Comparison of ENCODE assay signal across 9 mouse cellular contexts in genomic region chr14:32896896-32897295, GRCm38 (mm10). TPM values are rescaled to one million over a fixed set of nuclear protein-coding genes. Genes with fewer than 3 reads are reported as not detected.
A peak's percentile ranks its signal among the peaks of the same experiment; 100 is the strongest.
DNase-seq lines count a peak whose midpoint lies in the region; ATAC-seq and TF ChIP-seq lines count a peak whose summit lies in the region.
"Had no signal": no experiment of that assay in that cellular context is flagged by ENCODE, and none has a peak within 500 bp of the region (broad histone marks: within the 10 kb centered on the region; RNA-seq: fewer than 3 reads in every experiment).

No protein-coding gene starts in this region.

- 90% methylated on average over 2 of the region's 2 CpGs for WGBS in intestine, postnatal 0 days

- H3K36me3 ChIP-seq in intestine, postnatal 0 days (ENCODE audit: control insufficient read depth, insufficient read depth): no peaks in the 10 kb centered on the region
- H3K36me3 ChIP-seq: liver, embryonic 13.5 days had no signal

- no peak for ATAC-seq in cerebellum, adult (ENCODE audit: insufficient number of reproducible peaks, low FRiP score, low TSS enrichment)
- ATAC-seq in intestine, postnatal 0 days: no peak

- peak; percentile 12 for DNase-seq in cerebellum, adult 11 months
- peak; percentile 82 for DNase-seq in adrenal gland, postnatal 10 days
- DNase-seq in gastrocnemius, postnatal 14 days: peak; percentile 85
- peak; percentile 18 to 21 for DNase-seq in left cerebral cortex, postnatal 36 days (ENCODE audit: low spot score in 2 of 2)
- DNase-seq in right cerebral cortex, postnatal 36 days (ENCODE audit: low spot score in 2 of 2): peak; percentile 28 to 46
- DNase-seq in thymus, postnatal 25 days: no peak
- DNase-seq: liver, embryonic 13.5 days had no signal

- no peak overlapping the region for H3K4me3 ChIP-seq in intestine, postnatal 0 days (ENCODE audit: low read depth, low read length)
- H3K4me3 ChIP-seq: liver, embryonic 13.5 days had no signal

- no peaks in the 10 kb centered on the region for H3K4me1 ChIP-seq in intestine, postnatal 0 days (replicated peaks; ENCODE audit: control insufficient read depth, insufficient read depth, low read length)

- intact Hi-C loops in gastrocnemius, postnatal 14 days (cut with DNase I; ENCODE audit: low total_unique reads): no loop called here
- intact Hi-C loops in left cerebral cortex, postnatal 36 days (cut with DNase I): no loop called here

- no peaks in the 10 kb centered on the region for H3K27me3 ChIP-seq in intestine, postnatal 0 days (replicated peaks; ENCODE audit: control insufficient read depth, insufficient read depth, low read length)
- H3K27me3 ChIP-seq: liver, embryonic 13.5 days had no signal

- H3K27ac ChIP-seq in intestine, postnatal 0 days (ENCODE audit: low read depth, low read length): no peak overlapping the region
- H3K27ac ChIP-seq: liver, embryonic 13.5 days had no signal

- H3K9ac ChIP-seq in intestine, postnatal 0 days (ENCODE audit: low read depth, low read length): no peak overlapping the region
- H3K9ac ChIP-seq: liver, embryonic 13.5 days had no signal

- no peaks in the 10 kb centered on the region for H3K9me3 ChIP-seq in intestine, postnatal 0 days (ENCODE audit: control insufficient read depth)
- H3K9me3 ChIP-seq: liver, embryonic 13.5 days had no signal

- no peak overlapping the region for H3K4me2 ChIP-seq in intestine, postnatal 0 days (replicated peaks; ENCODE audit: low read depth)
- H3K4me2 ChIP-seq: liver, embryonic 13.5 days had no signal

- no peak for TF ChIP-seq CTCF in intestine, postnatal 0 days (IDR thresholded peaks at IDR 0.05; ENCODE audit: low read depth)

RNA-seq across cellular contexts. Expression of gene Vstm4, which starts 40.3 kb away (rescaled TPM):
- 10 to 100 TPM; 23.5 to 24.7 TPM for total RNA-seq in adrenal gland, postnatal 10 days (2021)
- total RNA-seq in gastrocnemius, postnatal 14 days (2021): 10 to 100 TPM in 1 of 2 experiments, 1 to 10 TPM in 1; 8.2 to 10.9 TPM
- total RNA-seq in left cerebral cortex, postnatal 36 days (2021): 1 to 10 TPM; 3.1 to 4.5 TPM
- 13.1 and 13.5 TPM in 2 replicates for polyA plus RNA-seq in intestine, postnatal 0 days (2015; fragmentation: Nextera tagmentation; extraction: Ambion mirVana)
